Mouse (Mus musculus) megakaryocyte, embryonic 14.5 days (primary cell): ENCODE results near the gene Mettl8.

Experiments used
- FLI1 ChIP-seq: IDR thresholded peaks from 2 replicates; pipeline ENCODE4 v1.6.1; 2012; ENCODE audit warnings: low read length, inconsistent platforms, mixed read lengths
- GATA1 ChIP-seq: IDR thresholded peaks from 3 replicates; pipeline ENCODE4 v1.6.1; 2012; ENCODE audit warnings: mixed read lengths, low read length, inconsistent platforms, borderline replicate concordance

DNA sequence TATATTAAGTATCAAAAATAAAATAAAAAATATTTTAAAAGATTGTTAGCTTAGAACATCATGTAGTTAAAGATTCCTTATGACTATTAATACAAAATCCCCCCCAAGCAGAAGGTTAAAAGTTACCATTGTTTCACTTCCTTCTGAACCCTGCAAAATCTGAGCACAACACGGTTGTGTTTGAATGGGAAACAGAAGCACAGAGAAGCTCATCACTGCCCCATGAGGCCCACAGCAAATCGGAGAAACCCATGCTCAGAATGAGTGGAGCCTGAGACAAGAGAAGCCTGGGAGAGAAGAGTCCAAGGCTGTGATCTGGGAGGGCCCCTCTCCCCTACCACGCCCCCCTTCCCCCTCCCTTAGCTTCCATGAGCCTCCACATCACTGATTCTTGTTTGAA is 49.3 kb upstream of the Mettl8 start:
- TF ChIP-seq GATA1 (no peak), FLI1 (no peak)
